Mouse (Mus musculus) intestine, embryonic 14.5 days (tissue): Measurements from ENCODE around the gene Scrn1. TPM values are rescaled to one million over a fixed set of nuclear protein-coding genes. Genes with fewer than 3 reads are reported as not detected.

Experiments used
- ATAC-seq: fragments of 200-750 bp; cut with Nextera tagmentation; replicated peaks from 2 replicates; pipeline ENCODE4 v1.8.0; 2017; ENCODE audit warnings: low read depth, moderate number of reproducible peaks, moderate TSS enrichment, moderate library complexity; ENCODE audit not compliant: low FRiP score, low TSS enrichment
- DNase-seq: peaks from one replicate; pipeline ENCODE4 v3.0.0-alpha.2; 2018; ENCODE audit warnings: low spot score
- H3K27ac ChIP-seq: fragments of 300-500 bp; sonication (generic); 2 replicates; pipeline ENCODE4 v1.5.1; 2014; ENCODE audit warnings: low read depth, mild to moderate bottlenecking, control low read depth
- H3K27me3 ChIP-seq: fragments of 300-500 bp; sonication (generic); replicated peaks from 2 replicates; pipeline ENCODE4 v1.6.1; 2014; ENCODE audit warnings: low read length, control low read depth; ENCODE audit not compliant: control insufficient read depth, insufficient read depth
- H3K36me3 ChIP-seq: fragments of 300-500 bp; sonication (generic); 2 replicates; pipeline ENCODE4 v1.6.1; 2014; ENCODE audit warnings: low read length, control low read depth; ENCODE audit not compliant: control insufficient read depth, insufficient read depth
- H3K4me1 ChIP-seq: fragments of 300-500 bp; sonication (generic); replicated peaks from 2 replicates; pipeline ENCODE4 v1.6.1; 2014; ENCODE audit warnings: low read length, control low read depth, mixed read lengths; ENCODE audit not compliant: control insufficient read depth, insufficient read depth
- H3K4me2 ChIP-seq: fragments of 300-500 bp; sonication (generic); 2 replicates; pipeline ENCODE4 v1.6.1; 2014; ENCODE audit warnings: low read length
- H3K4me3 ChIP-seq: fragments of 300-500 bp; sonication (generic); 2 replicates; pipeline ENCODE4 v1.5.1; 2014; ENCODE audit warnings: low read depth, low read length, control low read depth, mixed read lengths
- H3K9ac ChIP-seq: fragments of 300-500 bp; sonication (generic); 2 replicates; pipeline ENCODE4 v1.6.1; 2014; ENCODE audit warnings: mild to moderate bottlenecking, low read length
- H3K9me3 ChIP-seq: fragments of 300-500 bp; sonication (generic); 2 replicates; pipeline ENCODE4 v1.6.1; 2016; ENCODE audit warnings: low read length, control low read depth; ENCODE audit not compliant: control insufficient read depth
- WGBS: fragments of 180-500 bp; shearing (Covaris S2); extraction: QIAGEN DNeasy Blood & Tissue Kit; methylation state at CpG from one replicate; pipeline ENCODE4 v1.1.7; 2014; 5-methylcytosine and 5-hydroxymethylcytosine counted together
- polyA plus RNA-seq: library from polyadenylated mRNA; unstranded; fragments of >200 nt; fragmentation: Nextera tagmentation; extraction: Ambion mirVana; gene quantifications from 2 replicates; pipeline ENCODE4 v1.2.1, GENCODE M21; 2014

Scrn1 gene
- polyA plus RNA-seq, 1 experiment from 2014 or later: 9.5 TPM

DNA sequence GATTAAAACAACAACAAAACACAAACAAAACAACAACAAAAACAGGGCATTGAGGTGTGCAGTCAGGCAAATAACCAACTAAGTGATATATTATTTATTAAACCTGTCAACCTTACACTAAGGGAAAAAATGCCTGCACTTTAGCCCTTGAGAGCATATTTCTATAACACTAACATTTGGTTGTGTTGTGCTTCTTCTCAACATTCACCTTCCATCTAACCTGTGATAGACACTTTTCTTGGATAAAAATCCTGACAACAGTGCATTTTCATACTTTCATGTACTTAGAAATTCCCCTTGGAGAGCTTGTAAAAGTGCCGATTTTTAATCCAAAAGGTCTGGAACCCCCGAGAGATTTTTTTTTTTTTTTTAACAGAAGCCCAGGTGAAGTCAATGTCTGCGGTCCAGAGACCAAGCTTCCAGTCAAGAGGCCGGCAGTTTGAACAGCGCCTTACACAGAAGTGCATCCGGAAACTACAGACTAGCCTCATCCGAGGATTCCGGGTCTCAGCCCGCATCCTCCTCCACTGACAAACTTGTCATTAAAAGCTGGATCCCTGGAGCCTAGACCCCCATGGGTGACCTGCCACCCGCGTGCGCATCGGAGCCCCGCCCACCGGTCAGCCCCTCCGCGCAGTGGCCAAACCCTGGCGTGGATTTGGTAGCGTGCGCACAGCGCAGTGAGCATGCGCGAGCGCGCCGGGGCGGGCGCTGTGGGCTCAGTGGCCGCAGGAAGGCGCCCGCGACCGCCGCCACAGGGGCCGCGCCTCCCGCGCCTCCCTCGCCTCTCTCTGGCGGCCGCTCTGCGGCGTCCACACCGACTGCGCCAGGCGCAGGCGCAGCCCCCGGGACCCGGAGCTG lies 28.4 kb upstream of the Scrn1 start, which contains the start of gene Plekha8:
Gene Plekha8, plus strand, starts transcription at position 643 of the 861 bp plus-strand sequence.
- Histone ChIP-seq H3K27me3 (no peaks in the 10 kb centered on the region), H3K4me3 (peak within 1 kb of the TSS; percentile 81), H3K4me2 (peak within 1 kb of the TSS; percentile 73), H3K4me1 (peaks cover 29% of the 10 kb centered on the region), H3K9ac (peak within 1 kb of the TSS; percentile 76), H3K27ac (peak within 1 kb of the TSS; percentile 55; the same call in 1 of the 2 replicates), H3K9me3 (no peaks in the 10 kb centered on the region), H3K36me3 (no peaks in the 10 kb centered on the region)
- WGBS: under 1% methylated on average over 49 of the region's 49 CpGs
- ATAC-seq (peak; percentile 91), DNase-seq (peak; percentile 92)

- H3K27me3 ChIP-seq: no peaks in the 10 kb centered on the region
- no peak overlapping the region for H3K9ac ChIP-seq
- ATAC-seq: no peak
- 41% methylated on average over 8 of the region's 8 CpGs for WGBS
- no peak overlapping the region for H3K27ac ChIP-seq
- H3K4me3 ChIP-seq: peak overlapping the region; percentile 53
- H3K4me2 ChIP-seq: peak overlapping the region; percentile 73
- peaks cover 29% of the 10 kb centered on the region for H3K4me1 ChIP-seq
- H3K9me3 ChIP-seq: no peaks in the 10 kb centered on the region
- H3K36me3 ChIP-seq: no peaks in the 10 kb centered on the region
- no peak for DNase-seq
These were observed 27.6 kb upstream of the Scrn1 start for GRCm38 (mm10) chr6:54593766-54594468.

DNA sequence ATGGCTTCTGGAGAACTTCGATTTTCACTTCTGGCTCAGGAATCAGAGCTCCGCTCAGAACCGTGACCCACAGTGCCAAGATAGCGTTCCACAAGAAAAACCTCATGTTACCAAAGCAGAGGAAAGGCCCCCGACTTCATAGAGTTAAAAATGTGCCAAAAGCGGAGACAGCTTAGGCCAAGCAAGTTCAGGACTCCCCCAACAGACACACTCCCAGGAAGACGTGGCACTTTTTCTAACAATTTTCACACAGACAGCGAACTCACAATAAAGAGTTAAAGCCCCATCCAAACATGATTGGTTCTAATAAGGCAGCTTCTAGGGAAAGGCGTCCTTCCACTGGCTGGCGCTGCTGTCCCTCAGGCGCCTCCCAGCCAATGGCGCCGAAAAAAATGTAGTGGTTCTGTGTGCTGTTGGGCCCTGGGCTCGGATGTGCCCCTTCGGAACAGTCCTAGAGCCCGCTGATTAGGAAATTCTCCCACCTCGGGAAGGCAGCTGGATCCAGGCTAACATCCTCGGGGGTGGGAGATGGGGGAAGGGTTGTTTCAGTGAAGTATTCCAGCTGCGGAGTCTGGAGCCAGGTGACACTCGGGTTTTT lies 26.7 kb upstream of the Scrn1 start:
- peak overlapping the region; percentile 57; the same call in 1 of the 2 replicates for H3K27ac ChIP-seq
- H3K27me3 ChIP-seq: no peaks in the 10 kb centered on the region
- peak overlapping the region; percentile 53 for H3K4me3 ChIP-seq
- WGBS: under 1% methylated on average over 20 of the region's 20 CpGs
- peak overlapping the region; percentile 73 for H3K4me2 ChIP-seq
- H3K9me3 ChIP-seq: no peaks in the 10 kb centered on the region
- peaks cover 29% of the 10 kb centered on the region for H3K4me1 ChIP-seq
- ATAC-seq (peak; percentile 78), DNase-seq (peak; percentile 92)
- no peaks in the 10 kb centered on the region for H3K36me3 ChIP-seq
- peak overlapping the region; percentile 49 for H3K9ac ChIP-seq

GRCm38 (mm10) chr6:54591778-54592177 lies 25.5 kb upstream of the Scrn1 start:
- Histone ChIP-seq H3K9me3 (no peaks in the 10 kb centered on the region), H3K4me1 (peaks cover 29% of the 10 kb centered on the region), H3K9ac (no peak overlapping the region), H3K4me2 (peak overlapping the region; percentile 73), H3K4me3 (peak overlapping the region; percentile 53; the same call in 1 of the 2 replicates), H3K36me3 (no peaks in the 10 kb centered on the region), H3K27me3 (no peaks in the 10 kb centered on the region), H3K27ac (no peak overlapping the region)
- ATAC-seq: no peak
- 37% methylated on average over 6 of the region's 6 CpGs for WGBS
- no peak for DNase-seq

- 86% methylated on average over 2 of the region's 2 CpGs for WGBS
These were observed 24.4 kb upstream of the Scrn1 start for GRCm38 (mm10) chr6:54590691-54591090.

GRCm38 (mm10) chr6:54588212-54588611 lies 21.9 kb upstream of the Scrn1 start:
- WGBS: 68% methylated on average over 1 of the region's 1 CpGs

More at GRCm38 (mm10) chr6:54590691-54591090, 24.4 kb upstream of the Scrn1 start:
- Histone ChIP-seq H3K36me3 (peaks cover 2% of the 10 kb centered on the region; the same call in 1 of the 2 replicates), H3K27ac (no peak overlapping the region), H3K27me3 (no peaks in the 10 kb centered on the region), H3K9ac (no peak overlapping the region), H3K4me2 (no peak overlapping the region), H3K4me1 (peaks cover 22% of the 10 kb centered on the region), H3K4me3 (no peak overlapping the region), H3K9me3 (no peaks in the 10 kb centered on the region)
- ATAC-seq (no peak), DNase-seq (no peak)

DNA sequence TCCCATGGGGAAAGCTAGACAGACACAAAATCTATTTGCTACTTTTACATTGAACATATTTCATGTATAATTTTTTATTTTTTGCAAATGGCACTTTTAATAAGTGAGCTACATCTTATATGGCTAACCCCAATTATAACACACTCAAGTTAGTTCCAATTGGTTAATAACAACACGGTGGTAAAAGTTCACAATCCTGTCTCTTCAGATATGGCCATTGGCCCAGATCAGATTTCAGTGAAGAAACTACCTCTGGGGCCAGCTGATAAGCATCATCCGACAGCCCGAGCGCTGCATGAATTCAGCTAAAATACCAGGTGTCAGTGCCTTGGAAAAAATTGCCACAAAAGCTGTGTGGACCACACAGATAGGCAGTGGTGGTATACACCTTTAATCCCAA lies 21.4 kb upstream of the Scrn1 start:
- H3K27ac ChIP-seq: no peak overlapping the region
- peaks cover 16% of the 10 kb centered on the region for H3K36me3 ChIP-seq
- H3K27me3 ChIP-seq: no peaks in the 10 kb centered on the region
- no peak overlapping the region for H3K4me2 ChIP-seq
- DNase-seq (no peak), ATAC-seq (no peak)
- peaks cover 12% of the 10 kb centered on the region; the same call in 1 of the 2 replicates for H3K4me1 ChIP-seq
- H3K9me3 ChIP-seq: no peaks in the 10 kb centered on the region
- no peak overlapping the region for H3K9ac ChIP-seq
- H3K4me3 ChIP-seq: no peak overlapping the region
- WGBS: 64% methylated on average over 4 of the region's 4 CpGs

More at GRCm38 (mm10) chr6:54588212-54588611, 21.9 kb upstream of the Scrn1 start:
- no peak overlapping the region for H3K27ac ChIP-seq
- H3K27me3 ChIP-seq: no peaks in the 10 kb centered on the region
- no peak overlapping the region for H3K4me2 ChIP-seq
- ATAC-seq (no peak), DNase-seq (no peak)
- no peaks in the 10 kb centered on the region for H3K9me3 ChIP-seq
- peaks cover 12% of the 10 kb centered on the region; the same call in 1 of the 2 replicates for H3K4me1 ChIP-seq
- H3K36me3 ChIP-seq: peaks cover 13% of the 10 kb centered on the region
- no peak overlapping the region for H3K4me3 ChIP-seq
- no peak overlapping the region for H3K9ac ChIP-seq

DNA sequence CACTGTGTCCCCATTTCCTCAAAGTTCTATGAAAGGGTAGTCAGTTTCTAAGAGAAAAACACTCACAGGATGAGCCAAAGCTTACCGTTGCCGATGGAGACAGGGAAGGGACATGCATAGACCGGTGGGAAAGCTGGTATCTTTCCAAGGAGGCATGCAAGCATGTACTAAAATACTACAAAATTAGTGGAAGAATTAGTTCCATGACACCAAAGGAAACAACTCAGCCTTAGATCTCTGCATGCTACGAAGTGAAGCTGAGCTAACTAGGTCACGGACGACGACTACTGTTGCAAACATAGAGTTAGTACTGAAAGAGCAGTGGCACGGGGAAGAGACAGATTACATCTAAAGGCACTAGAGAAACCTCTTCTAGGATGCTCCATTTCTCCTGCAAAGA lies 20.6 kb upstream of the Scrn1 start:
- DNase-seq (no peak), ATAC-seq (no peak)
- Histone ChIP-seq H3K27me3 (no peaks in the 10 kb centered on the region), H3K9me3 (no peaks in the 10 kb centered on the region), H3K4me2 (no peak overlapping the region), H3K4me3 (no peak overlapping the region), H3K36me3 (peaks cover 21% of the 10 kb centered on the region), H3K27ac (no peak overlapping the region), H3K9ac (no peak overlapping the region), H3K4me1 (peaks cover 8% of the 10 kb centered on the region; the same call in 1 of the 2 replicates)
- WGBS: 85% methylated on average over 8 of the region's 8 CpGs
